Mouse (Mus musculus) CH12.LX (cell line): Measurements from ENCODE around the gene Dab2. TPM values are rescaled to one million over a fixed set of nuclear protein-coding genes. Genes with fewer than 3 reads are reported as not detected.
A peak's percentile ranks its signal among the peaks of the same experiment; 100 is the strongest.

Experiments
- DNase-seq: peaks from one replicate; pipeline ENCODE4 v3.0.0-alpha.2; 2013; ENCODE audit errors: extremely low read depth
- H3K27ac ChIP-seq: 2 replicates; pipeline ENCODE4 v1.5.1; 2012; ENCODE audit warnings: low read depth, mild to moderate bottlenecking, control low read depth, moderate library complexity; ENCODE audit not compliant: insufficient read depth
- H3K27me3 ChIP-seq: replicated peaks from 2 replicates; pipeline ENCODE3; 2012; ENCODE audit warnings: inconsistent platforms
- H3K36me3 ChIP-seq, 2 experiments: replicated peaks in 1 of 2; 2 replicates each; pipeline versions ENCODE3 to v1.6.1; 2012; ENCODE audit warnings: inconsistent platforms in 1 of 2, low read length in 1 of 2, mild to moderate bottlenecking in 1 of 2, mixed read lengths in 1 of 2, moderate library complexity in 1 of 2; ENCODE audit not compliant: control insufficient read depth in 1 of 2, insufficient read depth in 1 of 2
- H3K4me1 ChIP-seq, 2 experiments: 2 replicates each; pipeline ENCODE4 v1.6.1; 2012; ENCODE audit warnings: inconsistent platforms in 1 of 2, moderate library complexity in 1 of 2; ENCODE audit not compliant: insufficient read depth in 2 of 2, control insufficient read depth in 1 of 2
- H3K4me2 ChIP-seq: 2 replicates; pipeline ENCODE4 v1.6.1; 2012; ENCODE audit warnings: low read depth, mild to moderate bottlenecking, control low read depth; ENCODE audit not compliant: poor library complexity, insufficient read depth, severe bottlenecking
- H3K4me3 ChIP-seq, 3 experiments: fragments of 150-350 bp in 1 of 3; sonication (generic) in 1 of 3; replicated peaks in 1 of 3; 2 replicates each; pipeline versions ENCODE3 to v1.5.1; 2011 to 2012; ENCODE audit warnings: low read depth in 2 of 3, low read length in 2 of 3, mild to moderate bottlenecking in 2 of 3, moderate library complexity in 2 of 3, control low read depth in 1 of 3, improper control_type of control experiment in 1 of 3, inconsistent platforms in 1 of 3, mixed read lengths in 1 of 3; ENCODE audit not compliant: poor library complexity in 1 of 3
- H3K79me2 ChIP-seq: replicated peaks from 2 replicates; pipeline ENCODE4 v1.6.1; 2012; ENCODE audit warnings: mild to moderate bottlenecking, moderate library complexity; ENCODE audit not compliant: control insufficient read depth, poor library complexity, insufficient read depth, severe bottlenecking; ENCODE audit errors: extremely low read depth
- H3K9ac ChIP-seq: 2 replicates; pipeline ENCODE4 v1.6.1; 2012; ENCODE audit warnings: low read depth, mild to moderate bottlenecking, control low read depth, moderate library complexity; ENCODE audit not compliant: insufficient read depth
- H3K9me3 ChIP-seq: replicated peaks from 2 replicates; pipeline ENCODE3; 2012; ENCODE audit warnings: low read length, inconsistent platforms, mixed read lengths
- BHLHE40 ChIP-seq: IDR thresholded peaks from 2 replicates; pipeline ENCODE4 v1.6.1; 2011; ENCODE audit warnings: mild to moderate bottlenecking, low read depth, low read length, improper control_type of control experiment
- CHD2 ChIP-seq: IDR thresholded peaks from 2 replicates; pipeline ENCODE4 v1.6.1; 2011; ENCODE audit warnings: low read length, improper control_type of control experiment
- E2F4 ChIP-seq: IDR thresholded peaks from 2 replicates; pipeline ENCODE4 v1.6.1; 2011; ENCODE audit warnings: low read depth, low read length, improper control_type of control experiment; ENCODE audit not compliant: insufficient replicate concordance
- EP300 ChIP-seq: IDR thresholded peaks from 2 replicates; pipeline ENCODE4 v1.6.1; 2011; ENCODE audit warnings: low read length, improper control_type of control experiment
- ETS1 ChIP-seq: conservative IDR thresholded peaks from 2 replicates; pipeline ENCODE4 v1.6.1; 2012; ENCODE audit warnings: low read depth, mild to moderate bottlenecking, inconsistent platforms, low read length, improper control_type of control experiment, moderate library complexity
- GABPA ChIP-seq: IDR thresholded peaks from 2 replicates; pipeline ENCODE4 v1.6.1; 2012; ENCODE audit warnings: low read depth, low read length, improper control_type of control experiment, inconsistent platforms; ENCODE audit not compliant: insufficient replicate concordance
- IRF4 ChIP-seq: IDR thresholded peaks from 2 replicates; pipeline ENCODE4 v1.6.1; 2014; ENCODE audit warnings: low read depth, mild to moderate bottlenecking, inconsistent platforms, low read length, improper control_type of control experiment
- JUN ChIP-seq: IDR thresholded peaks from 2 replicates; pipeline ENCODE4 v1.6.1; 2011; ENCODE audit warnings: low read depth, mild to moderate bottlenecking, low read length, improper control_type of control experiment, moderate library complexity; ENCODE audit not compliant: insufficient read depth
- JUND ChIP-seq: conservative IDR thresholded peaks from 2 replicates; pipeline ENCODE4 v1.6.1; 2011; ENCODE audit warnings: low read depth, low read length, improper control_type of control experiment
- MAFK ChIP-seq: IDR thresholded peaks from 2 replicates; pipeline ENCODE4 v1.6.1; 2011; ENCODE audit warnings: low read length, improper control_type of control experiment; ENCODE audit not compliant: insufficient replicate concordance
- MAZ ChIP-seq: IDR thresholded peaks from 2 replicates; pipeline ENCODE4 v1.6.1; 2012; ENCODE audit warnings: low read depth, mild to moderate bottlenecking, inconsistent platforms, low read length, improper control_type of control experiment, moderate library complexity
- MXI1 ChIP-seq: IDR thresholded peaks from 2 replicates; pipeline ENCODE4 v1.6.1; 2011; ENCODE audit warnings: mild to moderate bottlenecking, low read depth, low read length, improper control_type of control experiment
- NRF1 ChIP-seq: IDR thresholded peaks from 2 replicates; pipeline ENCODE4 v1.6.1; 2014; ENCODE audit warnings: low read depth, mild to moderate bottlenecking, inconsistent platforms, low read length, improper control_type of control experiment, moderate library complexity
- POLR2AphosphoS2 ChIP-seq: IDR thresholded peaks from 2 replicates; pipeline ENCODE4 v1.6.1; 2011; ENCODE audit warnings: low read depth, low read length, improper control_type of control experiment
- RAD21 ChIP-seq: IDR thresholded peaks from 2 replicates; pipeline ENCODE4 v1.6.1; 2011; ENCODE audit warnings: low read depth, mild to moderate bottlenecking, low read length, improper control_type of control experiment, moderate library complexity
- RCOR1 ChIP-seq: conservative IDR thresholded peaks from 2 replicates; pipeline ENCODE4 v1.6.1; 2012; ENCODE audit warnings: low read depth, mild to moderate bottlenecking, inconsistent platforms, low read length, improper control_type of control experiment
- SIN3A ChIP-seq: IDR thresholded peaks from 2 replicates; pipeline ENCODE4 v1.6.1; 2012; ENCODE audit warnings: low read length, improper control_type of control experiment, inconsistent platforms
- SMC3 ChIP-seq: IDR thresholded peaks from 2 replicates; pipeline ENCODE4 v1.6.1; 2011; ENCODE audit warnings: low read depth, low read length, improper control_type of control experiment
- TCF12 ChIP-seq: IDR thresholded peaks from 2 replicates; pipeline ENCODE4 v1.6.1; 2014; ENCODE audit warnings: low read depth, mild to moderate bottlenecking, inconsistent platforms, low read length, improper control_type of control experiment
- UBTF ChIP-seq: IDR thresholded peaks from 2 replicates; pipeline ENCODE4 v1.6.1; 2012; ENCODE audit warnings: low read depth, mild to moderate bottlenecking, inconsistent platforms, low read length, improper control_type of control experiment, moderate library complexity
- USF2 ChIP-seq: conservative IDR thresholded peaks from 2 replicates; pipeline ENCODE4 v1.6.1; 2011; ENCODE audit warnings: low read depth, low read length, improper control_type of control experiment
- ZC3H11A ChIP-seq: IDR thresholded peaks from 2 replicates; pipeline ENCODE4 v1.6.1; 2012; ENCODE audit warnings: low read depth, mild to moderate bottlenecking, inconsistent platforms, low read length, improper control_type of control experiment
- ZKSCAN1 ChIP-seq: IDR thresholded peaks from 2 replicates; pipeline ENCODE4 v1.6.1; 2012; ENCODE audit warnings: low read depth, inconsistent platforms, low read length, improper control_type of control experiment, borderline replicate concordance
- dilution Hi-C: fragments of 300-500 bp; cut with MboI; formaldehyde crosslinking; loops from 2 replicates; pipeline ENCODE4 v1.14.3; 2020; ENCODE audit warnings: low sequenced_read_pairs; ENCODE audit not compliant: extremely low pct_unique_long_range_greater_than_20kb, extremely low pct_ligation_motif_present
- in situ Hi-C: fragments of 300-500 bp; cut with MboI; formaldehyde crosslinking; loops from 3 replicates; pipeline ENCODE4 v1.14.3; 2019; ENCODE audit warnings: low sequenced_read_pairs, low pct_ligation_motif_present, low pct_unique_long_range_greater_than_20kb, mixed read lengths
- polyA plus RNA-seq: library from polyadenylated mRNA; unstranded; fragments of >175 nt; gene quantifications from 2 replicates; pipeline ENCODE4 v1.2.1, GENCODE M21; 2012; ENCODE audit warnings: low read depth; ENCODE audit not compliant: insufficient read length
- total RNA-seq, 2 experiments: library from RNA; depleted of rRNA; stranded (reverse); fragments of 300-350 nt in 1 of 2; fragments of >200 nt in 1 of 2; gene quantifications; 2 replicates each; pipeline ENCODE4 v1.2.3; 2012 to 2014

The Dab2 gene
- total RNA-seq (2012; rRNA removed) (0.17 TPM in 1 of 2 replicates, not detected in the other), total RNA-seq (2014; rRNA removed) (not detected in 2 replicates), polyA plus RNA-seq (0.17 TPM in 1 of 2 replicates, not detected in the other)

- Histone ChIP-seq H3K27ac (no peak within 1 kb of the TSS), H3K79me2 (no peaks in the 10 kb centered on the region), H3K9me3 (no peaks in the 10 kb centered on the region), H3K36me3 (no peaks in the 10 kb centered on the region), H3K4me3 (no peak within 1 kb of the TSS), H3K27me3 (no peaks in the 10 kb centered on the region), H3K9ac (no peak within 1 kb of the TSS), H3K4me2 (peak within 1 kb of the TSS; percentile 50; the same call in 1 of the 2 replicates), H3K4me1 (peaks cover 6 to 10% of the 10 kb centered on the region in 2 experiments; a peak in 3 of 4 replicates)
- DNase-seq, result peak; percentile 36
- dilution Hi-C loops (no loop called here), in situ Hi-C loops (no loop called here)
- TF ChIP-seq RAD21 (no peak), JUN (peak; percentile 56), UBTF (no peak), JUND (peak; percentile 79), BHLHE40 (peak; percentile 30; the same call in 1 of the 2 replicates), MAFK (peak; percentile 55; the same call in 1 of the 2 replicates), EP300 (peak; percentile 42; the same call in 1 of the 2 replicates), IRF4 (peak; percentile 78)
Observed at GRCm38 (mm10) chr15:6299554-6299953, at the start of gene Dab2. TSS of gene Dab2 (plus strand) at chr15:6299788.

DNA sequence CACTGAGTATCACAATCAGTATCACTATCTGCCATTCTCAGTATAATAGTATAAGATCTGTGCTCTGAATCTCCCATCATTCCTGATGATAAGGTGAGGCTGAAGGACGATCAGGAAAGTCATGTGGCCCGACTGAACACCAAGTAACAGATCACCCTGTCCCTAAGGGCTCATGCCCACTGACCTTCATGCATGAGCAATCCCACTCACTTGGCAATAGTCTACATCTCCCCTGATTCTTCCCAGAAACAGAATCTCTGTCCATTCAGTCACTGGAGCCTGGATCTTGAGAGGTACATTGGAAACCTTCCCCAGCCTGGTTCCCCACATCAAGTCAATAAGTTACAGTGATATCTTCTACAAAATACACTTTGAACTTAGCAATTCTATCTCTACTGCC, 46.1 kb upstream of the Dab2 start:
- no peak overlapping the region for H3K9ac ChIP-seq
- H3K27ac ChIP-seq, result no peak overlapping the region
- H3K27me3 ChIP-seq, result no peaks in the 10 kb centered on the region
- H3K79me2 ChIP-seq, result no peaks in the 10 kb centered on the region
- dilution Hi-C loops, result no loop called here
- no peak overlapping the region for H3K4me3 ChIP-seq
- in situ Hi-C loops, result no loop called here
- no peak for DNase-seq
- no peak overlapping the region for H3K4me2 ChIP-seq
- no peaks in the 10 kb centered on the region for H3K4me1 ChIP-seq
- H3K36me3 ChIP-seq, result no peaks in the 10 kb centered on the region
- H3K9me3 ChIP-seq, result no peaks in the 10 kb centered on the region
- TF ChIP-seq CHD2 (no peak), JUN (no peak), ZC3H11A (no peak), SIN3A (no peak), NRF1 (no peak), ETS1 (no peak), IRF4 (no peak), BHLHE40 (no peak), E2F4 (no peak), SMC3 (no peak), MXI1 (no peak), MAFK (no peak), GABPA (no peak), ZKSCAN1 (no peak), RCOR1 (no peak), USF2 (no peak), TCF12 (no peak), MAZ (no peak), RAD21 (no peak), POLR2AphosphoS2 (no peak)
